Mouse (Mus musculus): Measurements from ENCODE around the gene Tecpr1.

Gene Tecpr1

DNA sequence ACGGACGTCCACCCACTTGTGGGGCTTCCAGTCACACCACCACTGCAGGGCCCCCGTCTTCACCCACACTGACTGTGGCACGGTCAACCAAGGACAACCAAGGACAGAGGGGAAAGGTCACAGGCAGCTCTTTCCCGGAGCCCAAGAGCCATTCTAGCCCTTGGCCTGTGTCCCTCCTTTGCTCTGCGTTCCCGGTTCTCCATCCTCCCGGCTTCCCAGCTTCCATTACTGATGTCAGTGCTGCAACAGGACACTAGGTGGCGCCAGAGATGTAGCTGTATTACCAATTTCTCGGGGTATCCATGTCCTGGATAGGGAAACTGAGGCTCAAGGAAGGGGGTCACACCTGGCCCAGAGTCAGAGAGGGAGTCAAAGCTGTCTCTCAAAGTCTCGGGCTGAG lies 15.9 kb downstream of the Tecpr1 start:
- peak; percentile 71 for DNase-seq

- no peak for DNase-seq
Measured at GRCm38 (mm10) chr5:144206069-144206468, 17.3 kb downstream of the Tecpr1 start.

DNA sequence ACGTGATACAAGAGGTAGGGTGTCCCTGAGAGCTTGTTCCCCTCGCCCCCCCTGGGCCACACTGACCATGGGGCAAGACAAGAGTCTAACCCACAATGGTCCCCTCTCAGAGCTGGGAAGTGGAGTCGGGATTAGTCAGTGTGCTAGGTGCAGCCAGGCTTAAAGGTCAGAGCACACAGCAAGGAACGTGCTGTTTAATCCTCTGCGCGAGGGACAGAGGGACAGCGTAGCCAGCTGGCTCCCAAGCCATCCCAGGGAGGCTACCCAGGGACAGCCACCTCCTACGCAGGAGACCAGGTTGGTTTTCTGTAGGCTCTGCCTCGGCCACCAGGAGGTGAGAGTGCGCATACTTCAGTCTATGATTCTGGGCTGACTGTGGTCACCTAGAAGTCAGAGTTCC lies 18.5 kb downstream of the Tecpr1 start:
- no peak for DNase-seq

- DNase-seq: no peak
Measured at GRCm38 (mm10) chr5:144204303-144204702, 19.1 kb downstream of the Tecpr1 start.

- no peak for DNase-seq
Measured at GRCm38 (mm10) chr5:144203398-144203959, 19.9 kb downstream of the Tecpr1 start.

GRCm38 (mm10) chr5:144202430-144202829 lies 21.0 kb downstream of the Tecpr1 start:
- no peak for DNase-seq

GRCm38 (mm10) chr5:144200616-144201015 lies 22.8 kb downstream of the Tecpr1 start:
- DNase-seq: peak; percentile 33

- DNase-seq: peak; percentile 11
Measured at GRCm38 (mm10) chr5:144195567-144195966, 27.8 kb downstream of the Tecpr1 start.

GRCm38 (mm10) chr5:144194416-144194815 lies 29.0 kb downstream of the Tecpr1 start:
- DNase-seq: peak; percentile 7

GRCm38 (mm10) chr5:144192673-144193072 lies 30.7 kb downstream of the Tecpr1 start:
- DNase-seq: no peak

GRCm38 (mm10) chr5:144191026-144191425 lies 32.4 kb downstream of the Tecpr1 start:
- peak; percentile 17 for DNase-seq

DNA sequence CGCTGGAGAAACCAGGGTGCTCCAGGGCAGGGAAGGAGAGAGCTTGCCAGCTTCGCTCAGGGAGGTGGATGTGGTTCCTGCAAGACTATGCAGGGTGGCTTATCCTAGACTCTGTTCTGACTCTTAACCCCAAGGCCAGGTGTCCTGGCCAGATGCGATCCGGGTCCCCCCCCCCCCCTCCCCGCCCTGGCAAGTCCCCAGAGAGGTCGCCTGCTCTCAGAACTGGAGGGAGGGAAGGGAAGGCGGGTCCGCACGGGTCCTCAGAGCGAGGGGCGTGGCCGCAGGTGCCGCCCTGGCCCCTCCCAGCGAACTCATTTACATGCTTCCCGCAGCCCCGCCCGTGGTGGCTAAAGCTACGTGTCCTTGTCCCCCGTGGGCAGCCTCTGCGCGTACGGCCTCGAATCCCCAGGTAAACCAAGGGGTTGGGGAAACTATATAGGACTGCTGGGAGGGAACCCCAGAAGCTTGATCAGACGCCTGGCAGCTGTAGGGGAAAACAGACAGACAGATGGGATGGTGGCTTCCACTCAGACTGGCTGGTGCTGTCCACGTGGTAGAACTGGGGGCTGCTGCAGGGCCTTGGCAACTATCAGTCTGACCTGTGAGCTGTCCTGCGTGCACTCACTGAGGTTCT lies 33.3 kb downstream of the Tecpr1 start, which contains the start of gene Bhlha15:
Bhlha15 (plus strand) TSS at position 337 of the 634 bp plus-strand sequence.
- peak; percentile 18 for DNase-seq

GRCm38 (mm10) chr5:144189327-144189726 lies 34.1 kb downstream of the Tecpr1 start:
- no peak for DNase-seq

GRCm38 (mm10) chr5:144188422-144188821 lies 35.0 kb downstream of the Tecpr1 start:
- no peak for DNase-seq

DNA sequence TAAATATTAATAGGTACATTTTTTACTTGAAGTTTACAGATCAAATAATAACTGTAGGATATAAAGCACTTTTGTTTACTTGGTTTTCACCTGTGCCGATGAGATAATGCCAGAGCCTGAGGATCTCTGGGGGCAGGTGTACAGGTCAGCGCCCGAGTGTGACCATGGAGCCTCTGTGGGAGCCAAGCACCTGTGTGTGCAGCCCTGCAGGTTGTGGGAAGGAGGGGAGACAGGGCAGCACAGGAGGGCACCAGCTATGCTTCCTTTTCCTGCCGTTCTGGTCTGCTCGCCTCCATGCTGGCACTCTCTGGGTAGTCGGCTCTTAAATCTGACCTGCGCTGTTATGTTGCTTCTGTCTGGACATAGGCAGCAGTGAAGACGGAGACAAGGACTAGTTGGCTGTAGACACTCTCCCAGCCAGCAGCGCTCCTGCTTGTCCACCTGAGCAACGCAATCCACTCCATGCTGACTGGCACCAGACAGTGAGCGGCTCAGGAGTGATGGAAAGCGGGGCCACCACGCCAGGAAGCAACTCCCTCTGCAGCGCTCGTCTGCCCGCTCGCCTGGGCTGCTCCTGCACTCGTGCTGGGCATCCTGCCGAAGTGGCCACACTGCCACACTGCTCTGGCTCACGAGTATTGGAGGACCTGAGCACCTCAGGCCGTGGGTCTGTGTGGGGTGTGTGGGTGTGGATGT lies 38.9 kb downstream of the Tecpr1 start:
- DNase-seq: no peak

DNA sequence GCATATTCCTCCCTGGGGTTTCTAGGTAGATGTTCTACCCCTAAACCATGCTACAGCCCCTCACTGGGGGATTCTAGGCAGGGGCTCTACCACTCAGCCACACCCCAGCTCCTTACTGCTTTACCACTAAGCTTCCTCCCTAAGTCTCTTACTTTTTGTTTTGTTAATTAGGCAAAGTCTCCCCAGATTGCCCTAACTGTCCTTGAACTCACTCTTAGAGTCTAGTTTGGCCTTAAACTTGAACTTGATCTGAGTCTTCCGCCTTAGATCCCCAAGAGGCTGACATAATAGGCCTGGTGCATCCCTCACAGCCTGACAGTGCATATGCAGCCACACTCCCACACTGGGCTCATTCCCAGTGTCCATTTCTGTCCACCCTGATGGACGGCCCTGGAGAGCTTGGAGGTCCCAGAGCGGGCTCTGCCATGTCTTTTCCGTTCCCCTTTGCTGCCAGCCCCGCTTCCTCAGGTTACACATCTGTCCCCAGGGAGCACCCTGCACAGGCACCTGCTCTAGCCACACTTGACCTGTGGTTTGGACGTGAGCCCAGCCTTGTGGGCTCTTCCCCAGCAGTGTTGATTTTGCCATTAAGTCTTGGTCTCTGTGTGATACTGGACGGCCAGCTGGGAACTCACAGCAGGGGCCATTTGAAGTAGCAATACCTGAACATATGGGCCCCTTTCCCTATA lies 39.6 kb downstream of the Tecpr1 start:
- DNase-seq: no peak

DNA sequence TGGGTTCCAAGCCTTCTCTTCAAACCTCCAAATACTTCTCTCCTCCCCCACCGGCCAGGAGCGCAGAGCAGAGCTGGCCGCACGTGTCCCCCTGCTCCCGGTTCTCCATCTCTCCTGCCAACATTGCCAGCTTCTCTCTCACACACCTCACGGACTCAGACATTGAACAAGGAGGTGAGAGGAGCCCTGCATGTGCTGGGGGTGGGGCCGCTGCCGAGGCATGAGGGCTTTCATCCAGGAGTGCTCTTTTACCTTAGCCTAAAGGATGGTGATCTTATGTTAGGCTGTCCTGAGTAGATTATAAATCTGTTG lies 40.2 kb downstream of the Tecpr1 start:
- no peak for DNase-seq

DNA sequence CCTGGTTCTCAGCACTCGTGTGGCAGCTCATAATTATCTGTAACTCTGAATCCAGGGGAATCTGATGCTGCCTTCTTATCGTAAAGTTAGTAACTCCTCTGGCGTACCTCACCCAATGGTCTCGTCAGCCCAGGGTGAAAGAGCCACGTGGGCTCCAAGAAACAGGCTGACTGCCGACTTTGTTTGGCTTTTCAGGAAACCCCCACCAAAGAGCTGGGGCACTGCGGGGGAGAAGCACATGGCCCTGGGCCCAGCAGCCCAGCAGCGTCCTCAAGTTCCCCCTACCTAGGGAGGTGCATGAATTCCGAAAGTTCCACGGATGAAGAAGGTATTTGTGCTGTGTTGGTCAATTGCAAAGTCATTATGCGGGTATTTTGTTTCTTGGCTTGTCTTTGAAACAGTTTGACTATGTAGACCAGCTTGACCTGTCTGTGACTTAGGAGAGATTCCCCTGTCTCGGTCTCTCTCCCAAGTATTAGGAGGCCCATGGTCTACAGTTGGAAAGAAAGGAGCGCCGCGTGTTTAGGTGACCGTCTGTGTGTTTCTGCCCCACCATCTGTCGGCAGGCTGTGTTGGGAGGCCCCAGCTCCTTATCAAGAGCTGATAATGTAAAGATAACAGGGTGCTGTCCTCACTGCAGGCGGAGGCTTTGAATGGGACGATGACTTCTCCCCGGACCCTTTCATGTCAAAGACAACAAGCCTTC lies 40.7 kb downstream of the Tecpr1 start:
- DNase-seq: no peak

DNA sequence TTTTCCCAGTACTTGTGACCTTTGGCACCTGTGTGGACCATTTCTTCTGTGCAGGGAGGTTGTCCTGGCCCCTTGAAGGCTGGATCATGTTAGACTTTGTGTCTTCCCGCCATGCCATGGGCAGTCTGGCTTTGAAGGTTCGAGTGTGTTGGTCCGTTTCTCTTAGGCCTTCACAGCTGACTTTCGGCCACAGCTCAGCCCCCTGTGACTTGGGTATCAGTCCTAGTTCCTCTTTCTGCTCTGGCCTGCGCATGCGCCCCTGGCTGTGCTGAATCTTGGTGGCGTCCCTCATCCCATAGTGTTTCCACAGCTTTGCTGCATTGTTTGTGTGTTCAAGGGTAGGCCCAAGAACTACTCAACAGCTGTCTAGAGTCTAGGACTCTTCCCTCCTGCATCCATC lies 42.2 kb downstream of the Tecpr1 start:
- peak; percentile 5 for DNase-seq

GRCm38 (mm10) chr5:144178216-144178615 lies 45.2 kb downstream of the Tecpr1 start:
- no peak for DNase-seq

GRCm38 (mm10) chr5:144173648-144174047 lies 49.8 kb downstream of the Tecpr1 start:
- no peak for DNase-seq

GRCm38 (mm10) chr5:144169275-144169975 lies 54.0 kb downstream of the Tecpr1 start:
- DNase-seq: no peak

- DNase-seq: no peak
Measured at GRCm38 (mm10) chr5:144165756-144166155, 57.7 kb downstream of the Tecpr1 start.
